Mouse (Mus musculus) heart, adult 10 weeks (tissue): ENCODE results near the gene Olfr25. TPM values are rescaled to one million over a fixed set of nuclear protein-coding genes. Genes with fewer than 3 reads are reported as not detected.

ENCODE experiments used
- polyA plus RNA-seq: library from polyadenylated mRNA; stranded (reverse); fragments of 350-450 nt; fragmentation: Illumina TruSeq; extraction: RNeasy Lipid Tissue Mini Kit (QIAGEN cat#74804); gene quantifications from one replicate; pipeline ENCODE4 v1.2.3, GENCODE M21; 2014; ENCODE audit warnings: low read depth, low replicate concordance

Gene Olfr25
- polyA plus RNA-seq, result not detected

GRCm38 (mm10) chr9:38328760-38329159 is at the start of gene Olfr25:
TSS of gene Olfr25 (plus strand) at chr9:38329060.

GRCm38 (mm10) chr9:38290807-38291206 is 38.1 kb upstream of the Olfr25 start, which contains the start of gene Olfr896-ps1:
TSS of gene Olfr896-ps1 (plus strand) at chr9:38291107.

DNA sequence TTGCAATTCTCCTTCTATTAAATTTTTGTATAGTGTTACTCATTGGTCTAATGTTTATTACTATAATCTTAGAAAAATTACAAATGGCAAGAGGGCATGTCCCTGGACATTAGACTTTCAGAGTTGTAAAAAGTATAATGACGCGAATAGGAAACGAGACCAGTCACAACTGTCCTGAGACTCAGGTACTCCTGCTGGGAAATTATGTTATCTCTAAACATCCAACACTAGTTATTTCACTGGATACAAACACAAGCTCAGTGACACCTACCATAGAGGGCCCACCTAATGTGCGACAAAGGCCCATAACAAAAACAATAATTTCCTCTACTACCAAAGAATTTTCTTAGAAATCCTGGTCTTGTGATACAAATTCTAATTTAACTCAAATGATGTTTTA is 19.3 kb downstream of the Olfr25 start, which contains the start of gene Olfr898:
Gene Olfr898, plus strand, starts transcription at position 301 of the 400 bp plus-strand sequence.

GRCm38 (mm10) chr9:38366596-38366995 is 37.7 kb downstream of the Olfr25 start, which contains the start of gene Olfr250:
TSS of gene Olfr250 (plus strand) at chr9:38366896.

GRCm38 (mm10) chr9:38376786-38377185 is 47.9 kb downstream of the Olfr25 start, which contains the start of gene Olfr251:
TSS of gene Olfr251 (plus strand) at chr9:38377086.

Other genes with a start within 250 kb of the Olfr25 start
- not detected for gene Olfr887, start 245.0 kb upstream of the Olfr25 start, polyA plus RNA-seq
- gene Olfr888, start 220.9 kb upstream of the Olfr25 start, polyA plus RNA-seq, result not detected
- gene Olfr889, start 213.9 kb upstream of the Olfr25 start, polyA plus RNA-seq, result not detected
- not detected for gene Olfr890, start 186.5 kb upstream of the Olfr25 start, polyA plus RNA-seq
- gene Olfr891, start 148.2 kb upstream of the Olfr25 start, polyA plus RNA-seq, result not detected
- gene Olfr893, start 120.7 kb upstream of the Olfr25 start, polyA plus RNA-seq, result not detected
- not detected for gene Olfr894, start 111.0 kb upstream of the Olfr25 start, polyA plus RNA-seq
- not detected for gene Olfr143, start 76.3 kb upstream of the Olfr25 start, polyA plus RNA-seq
- gene Olfr895, start 61.2 kb upstream of the Olfr25 start, polyA plus RNA-seq, result not detected
- gene Olfr896-ps1, start 38.0 kb upstream of the Olfr25 start, polyA plus RNA-seq, result not detected
- not detected for gene Olfr898, start 19.4 kb downstream of the Olfr25 start, polyA plus RNA-seq
- gene Olfr250, start 37.8 kb downstream of the Olfr25 start, polyA plus RNA-seq, result not detected
- gene Olfr251, start 48.0 kb downstream of the Olfr25 start, polyA plus RNA-seq, result not detected
- gene Olfr147, start 72.6 kb downstream of the Olfr25 start, polyA plus RNA-seq, result not detected
- not detected for gene Olfr901, start 100.4 kb downstream of the Olfr25 start, polyA plus RNA-seq
- not detected for gene Olfr902, start 118.6 kb downstream of the Olfr25 start, polyA plus RNA-seq
- gene Olfr904, start 134.1 kb downstream of the Olfr25 start, polyA plus RNA-seq, result not detected
- not detected for gene Olfr905, start 142.0 kb downstream of the Olfr25 start, polyA plus RNA-seq
- gene Olfr906, start 158.0 kb downstream of the Olfr25 start, polyA plus RNA-seq, result not detected
- gene Olfr907, start 166.7 kb downstream of the Olfr25 start, polyA plus RNA-seq, result not detected
- gene Olfr911-ps1, start 192.5 kb downstream of the Olfr25 start, polyA plus RNA-seq, result not detected
- not detected for gene Olfr910, start 208.8 kb downstream of the Olfr25 start, polyA plus RNA-seq